In genomic region chr14:55466481-55466880, GRCm38 (mm10) we compare ENCODE assay signal across 35 mouse cellular contexts. TPM values are rescaled to one million over a fixed set of nuclear protein-coding genes. Genes with fewer than 3 reads are reported as not detected.
"Had no signal": no experiment of that assay in that cellular context is flagged by ENCODE, and none has a peak within 500 bp of the region (broad histone marks: within the 10 kb centered on the region; RNA-seq: fewer than 3 reads in every experiment).

No protein-coding gene starts in this region.

- ATAC-seq: hindbrain, embryonic 16.5 days; hindbrain, postnatal 0 days; inflammation-experienced regulatory T-cells, adult 6 months; intestine, embryonic 15.5 days; intestine, embryonic 16.5 days; intestine, postnatal 0 days had no signal

- H3K4me3 ChIP-seq: heart, embryonic 10.5 days; heart, embryonic 12.5 days; heart, embryonic 13.5 days; heart, embryonic 15.5 days; hindbrain, embryonic 10.5 days; hindbrain, embryonic 12.5 days; hindbrain, embryonic 13.5 days; hindbrain, embryonic 15.5 days; intestine, embryonic 15.5 days; kidney, embryonic 15.5 days; layer of hippocampus, adult 2 months; left cerebral cortex, adult 2 months had no signal

- H3K27me3 ChIP-seq: heart, embryonic 15.5 days; hindbrain, embryonic 12.5 days; hindbrain, embryonic 15.5 days; intestine, embryonic 15.5 days had no signal

- H3K4me2 ChIP-seq: heart, embryonic 11.5 days; heart, embryonic 12.5 days; heart, embryonic 13.5 days; heart, embryonic 15.5 days; hindbrain, embryonic 12.5 days; hindbrain, embryonic 13.5 days; hindbrain, embryonic 14.5 days; hindbrain, embryonic 15.5 days; intestine, embryonic 15.5 days; kidney, embryonic 15.5 days had no signal

- H3K9ac ChIP-seq: heart, embryonic 12.5 days; heart, embryonic 13.5 days; heart, embryonic 15.5 days; hindbrain, embryonic 12.5 days; hindbrain, embryonic 13.5 days; hindbrain, embryonic 14.5 days; hindbrain, embryonic 15.5 days; intestine, embryonic 15.5 days; kidney, embryonic 15.5 days had no signal

- H3K36me3 ChIP-seq: heart, embryonic 10.5 days; heart, embryonic 12.5 days; heart, embryonic 13.5 days; heart, embryonic 15.5 days; hindbrain, embryonic 10.5 days; hindbrain, embryonic 12.5 days; hindbrain, embryonic 13.5 days; hindbrain, embryonic 15.5 days; intestine, embryonic 15.5 days; kidney, embryonic 15.5 days had no signal

- H3K9me3 ChIP-seq: heart, embryonic 10.5 days; heart, embryonic 12.5 days; heart, embryonic 13.5 days; heart, embryonic 15.5 days; hindbrain, embryonic 10.5 days; hindbrain, embryonic 12.5 days; hindbrain, embryonic 13.5 days; hindbrain, embryonic 15.5 days; intestine, embryonic 15.5 days; kidney, embryonic 15.5 days had no signal

- H3K4me1 ChIP-seq: hindbrain, embryonic 15.5 days; intestine, embryonic 15.5 days had no signal

- H3K27ac ChIP-seq: heart, embryonic 10.5 days; heart, embryonic 13.5 days; heart, embryonic 15.5 days; hindbrain, embryonic 10.5 days; hindbrain, embryonic 12.5 days; hindbrain, embryonic 13.5 days; hindbrain, embryonic 14.5 days; hindbrain, embryonic 15.5 days; hindbrain, postnatal 0 days; intestine, embryonic 15.5 days; kidney, embryonic 15.5 days; kidney, postnatal 0 days; layer of hippocampus, adult 2 months; left cerebral cortex, adult 2 months had no signal

- DNase-seq: heart, postnatal 36 days; heart, postnatal 4 days; kidney, adult 11 months; kidney, adult 18-20 months; kidney, postnatal 10 days; kidney, postnatal 14 days; kidney, postnatal 25 days; kidney, postnatal 4 days; layer of hippocampus, adult 9-11 months; layer of hippocampus, postnatal 36 days had no signal

RNA-seq across cellular contexts. Expression of gene Carmil3, which starts 24.0 kb away (rescaled TPM):
- polyA plus RNA-seq: inflammation-experienced regulatory T-cells, adult 6 months had no signal

RNA-seq across cellular contexts. Expression of gene Cpne6, which starts 43.8 kb away (rescaled TPM):
- polyA plus RNA-seq: inflammation-experienced regulatory T-cells, adult 6 months had no signal

RNA-seq across cellular contexts. Expression of gene Nrl, which starts 58.3 kb away (rescaled TPM):
- polyA plus RNA-seq: heart, embryonic 10.5 days; heart, embryonic 11.5 days; heart, embryonic 12.5 days; heart, embryonic 13.5 days; heart, embryonic 14.5 days; heart, embryonic 15.5 days; heart, postnatal 0 days; hindbrain, embryonic 10.5 days; hindbrain, embryonic 12.5 days; intestine, embryonic 14.5 days; intestine, embryonic 15.5 days; intestine, embryonic 16.5 days; intestine, postnatal 0 days; kidney, embryonic 14.5 days; kidney, embryonic 15.5 days; kidney, postnatal 0 days; large intestine, adult 2 months had no signal
